Mouse (Mus musculus) ES-Bruce4 (cell line): ENCODE data around the gene Allc.

Source experiments
- CTCF ChIP-seq: IDR thresholded peaks from one replicate; pipeline ENCODE4 v1.8.1; 2011; ENCODE audit warnings: low read depth, low read length
- POLR2A ChIP-seq: IDR thresholded peaks from one replicate; pipeline ENCODE4 v1.8.1; 2011; ENCODE audit warnings: low read length; ENCODE audit not compliant: insufficient read depth

DNA sequence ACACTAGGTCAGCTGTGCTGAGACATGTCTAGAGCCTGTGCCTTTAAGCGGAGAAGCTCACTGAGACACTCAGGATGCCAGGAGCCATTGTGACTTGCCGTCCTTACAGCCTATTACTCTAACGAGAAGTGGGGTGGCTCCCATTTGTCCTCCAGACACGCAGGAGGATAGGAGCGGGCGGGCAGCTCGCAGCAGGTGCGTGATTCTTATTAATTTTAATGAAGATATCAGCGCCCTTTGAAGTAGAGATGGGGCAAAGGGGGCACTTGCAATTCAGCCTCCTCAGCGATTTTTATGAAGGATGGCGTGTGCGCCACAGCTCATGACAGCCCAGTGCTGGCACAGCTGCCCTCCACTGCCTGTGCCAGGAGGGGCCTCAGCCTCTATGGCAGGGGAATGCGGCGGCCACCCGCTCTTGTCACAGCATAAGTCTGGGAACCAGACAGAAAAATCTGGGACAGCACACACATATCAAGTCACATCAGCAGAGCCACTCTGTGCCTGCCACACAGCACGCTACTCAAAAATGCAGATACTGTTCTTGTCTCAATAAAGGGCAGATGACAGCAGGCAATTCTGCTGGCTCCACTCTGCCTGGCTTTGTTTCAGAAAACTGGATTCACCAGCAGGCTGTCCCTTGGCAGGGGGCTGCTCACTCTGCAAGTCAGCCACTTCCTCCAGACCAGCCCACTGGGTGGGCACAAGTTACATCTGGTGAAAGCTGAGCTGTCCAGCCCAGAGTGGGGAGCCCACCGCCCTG, 25.4 kb upstream of the Allc start:
- TF ChIP-seq POLR2A (no peak), CTCF (no peak)
